Mouse (Mus musculus) E14TG2a.4 (cell line): ENCODE data around the gene Mdh2.

Source experiments
- H3K27me3 ChIP-seq: 2 replicates; pipeline ENCODE4 v1.6.1; 2014; ENCODE audit warnings: low read length, control low read depth; ENCODE audit not compliant: insufficient read depth
- H3K36me3 ChIP-seq: 2 replicates; pipeline ENCODE4 v1.6.1; 2014; ENCODE audit warnings: low read length, control low read depth; ENCODE audit not compliant: insufficient read depth
- H3K4me1 ChIP-seq: replicated peaks from 2 replicates; pipeline ENCODE4 v1.6.1; 2014; ENCODE audit warnings: low read depth, low read length, control low read depth
- H3K4me3 ChIP-seq: replicated peaks from 2 replicates; pipeline ENCODE4 v1.5.1; 2014; ENCODE audit warnings: mild to moderate bottlenecking, low read length
- H3K9me3 ChIP-seq: 2 replicates; pipeline ENCODE4 v1.6.1; 2014; ENCODE audit warnings: low read length, control low read depth
- CTCF ChIP-seq: conservative IDR thresholded peaks from 2 replicates; pipeline ENCODE4 v1.5.1; 2014; ENCODE audit warnings: low read length
- NANOG ChIP-seq: IDR thresholded peaks from 2 replicates; pipeline ENCODE4 v1.6.1; 2014; ENCODE audit warnings: borderline replicate concordance, low read length, mixed read lengths
- POU5F1 ChIP-seq: IDR thresholded peaks from 2 replicates; pipeline ENCODE4 v1.6.1; 2014; ENCODE audit warnings: low read length, borderline replicate concordance

Mdh2 gene

GRCm38 (mm10) chr5:135793996-135794858, 15.9 kb downstream of the Mdh2 start:
- TF ChIP-seq POU5F1 (no peak), CTCF (peak; percentile 100), NANOG (0 out of 2 replicates have a peak, but pooled peaks have one; percentile 22)
- H3K36me3 ChIP-seq, result peaks cover 37% of the 10 kb centered on the region
- no peaks in the 10 kb centered on the region for H3K9me3 ChIP-seq

GRCm38 (mm10) chr5:135794859-135795181, 16.5 kb downstream of the Mdh2 start:
- Histone ChIP-seq H3K4me3 (peak overlapping the region; percentile 55), H3K9me3 (no peaks in the 10 kb centered on the region), H3K27me3 (peaks cover 13% of the 10 kb centered on the region; the same call in 1 of the 2 replicates), H3K36me3 (peaks cover 31% of the 10 kb centered on the region), H3K4me1 (peaks cover 41% of the 10 kb centered on the region)
- TF ChIP-seq CTCF, result no peak
- TF ChIP-seq NANOG, result no peak
- TF ChIP-seq POU5F1, result no peak

More at GRCm38 (mm10) chr5:135793996-135794858, 15.9 kb downstream of the Mdh2 start:
- Histone ChIP-seq H3K4me3 (peak overlapping the region; percentile 55), H3K27me3 (peaks cover 13% of the 10 kb centered on the region; the same call in 1 of the 2 replicates), H3K4me1 (peaks cover 47% of the 10 kb centered on the region)

GRCm38 (mm10) chr5:135799746-135800145, 21.5 kb downstream of the Mdh2 start:
- TF ChIP-seq NANOG, result no peak
- TF ChIP-seq CTCF, result peak; percentile 95
- no peak for TF ChIP-seq POU5F1
- H3K9me3 ChIP-seq, result no peaks in the 10 kb centered on the region

GRCm38 (mm10) chr5:135800927-135801326, 22.6 kb downstream of the Mdh2 start:
- Histone ChIP-seq H3K4me1 (peaks cover 56% of the 10 kb centered on the region), H3K27me3 (peaks cover 16% of the 10 kb centered on the region; the same call in 1 of the 2 replicates), H3K9me3 (no peaks in the 10 kb centered on the region), H3K36me3 (no peaks in the 10 kb centered on the region), H3K4me3 (0 out of 2 replicates have a peak overlapping the region, but pooled peaks have one; percentile 7)
- no peak for TF ChIP-seq CTCF
- TF ChIP-seq NANOG, result no peak
- no peak for TF ChIP-seq POU5F1

More at GRCm38 (mm10) chr5:135799746-135800145, 21.5 kb downstream of the Mdh2 start:
- peaks cover 16% of the 10 kb centered on the region; the same call in 1 of the 2 replicates for H3K27me3 ChIP-seq
- H3K36me3 ChIP-seq, result no peaks in the 10 kb centered on the region
- H3K4me1 ChIP-seq, result peaks cover 58% of the 10 kb centered on the region
- no peak overlapping the region for H3K4me3 ChIP-seq

GRCm38 (mm10) chr5:135802641-135803040, 24.4 kb downstream of the Mdh2 start:
- peaks cover 10% of the 10 kb centered on the region; the same call in 1 of the 2 replicates for H3K27me3 ChIP-seq
- peaks cover 68% of the 10 kb centered on the region for H3K4me1 ChIP-seq
- H3K9me3 ChIP-seq, result no peaks in the 10 kb centered on the region
- H3K4me3 ChIP-seq, result no peak overlapping the region
- TF ChIP-seq POU5F1 (no peak), CTCF (no peak), NANOG (no peak)
- H3K36me3 ChIP-seq, result no peaks in the 10 kb centered on the region

- no peaks in the 10 kb centered on the region for H3K9me3 ChIP-seq
- H3K4me1 ChIP-seq, result peaks cover 73% of the 10 kb centered on the region
- H3K36me3 ChIP-seq, result no peaks in the 10 kb centered on the region
- no peak overlapping the region for H3K4me3 ChIP-seq
- TF ChIP-seq POU5F1, result no peak
- TF ChIP-seq CTCF, result peak; percentile 66
- TF ChIP-seq NANOG, result no peak
- H3K27me3 ChIP-seq, result peaks cover 8% of the 10 kb centered on the region; the same call in 1 of the 2 replicates
Measured at GRCm38 (mm10) chr5:135803135-135803534, 24.9 kb downstream of the Mdh2 start.

- Histone ChIP-seq H3K9me3 (no peaks in the 10 kb centered on the region), H3K4me1 (peaks cover 77% of the 10 kb centered on the region), H3K27me3 (peaks cover 4% of the 10 kb centered on the region; the same call in 1 of the 2 replicates), H3K36me3 (no peaks in the 10 kb centered on the region), H3K4me3 (no peak overlapping the region)
- no peak for TF ChIP-seq NANOG
- TF ChIP-seq POU5F1, result no peak
Measured at GRCm38 (mm10) chr5:135803676-135804075, 25.4 kb downstream of the Mdh2 start.

- no peaks in the 10 kb centered on the region for H3K9me3 ChIP-seq
- TF ChIP-seq POU5F1 (no peak), CTCF (no peak), NANOG (no peak)
- 0 out of 2 replicates have a peak, but pooled peaks cover 3% of the 10 kb centered on the region for H3K27me3 ChIP-seq
Measured at GRCm38 (mm10) chr5:135804735-135805134, 26.5 kb downstream of the Mdh2 start.

More at GRCm38 (mm10) chr5:135804735-135805134, 26.5 kb downstream of the Mdh2 start:
- Histone ChIP-seq H3K4me1 (peaks cover 82% of the 10 kb centered on the region), H3K36me3 (no peaks in the 10 kb centered on the region), H3K4me3 (no peak overlapping the region)
